Mouse (Mus musculus) midbrain, embryonic 12.5 days (tissue): ENCODE measurements at regions not wholly inside any gene's neighbourhood (a gene's known extent, or its start where the extent isn't known, plus 50 kb on each side); places are given as distances from the start of the nearest gene placed in this dataset.

Experiments used
- ATAC-seq: fragments of 200-750 bp; cut with Nextera tagmentation; 2 replicates; pipeline ENCODE4 v1.8.0; 2017; ENCODE audit warnings: low read depth, moderate TSS enrichment, moderate library complexity; ENCODE audit not compliant: low FRiP score
- H3K27ac ChIP-seq: fragments of 300-500 bp; sonication (generic); replicated peaks from 2 replicates; pipeline ENCODE4 v1.5.1; 2016; ENCODE audit warnings: mild to moderate bottlenecking
- H3K27me3 ChIP-seq: fragments of 300-500 bp; sonication (generic); 2 replicates; pipeline ENCODE4 v1.6.1; 2016; ENCODE audit warnings: mild to moderate bottlenecking
- H3K36me3 ChIP-seq: fragments of 300-500 bp; sonication (generic); 2 replicates; pipeline ENCODE4 v1.6.1; 2016
- H3K4me1 ChIP-seq: fragments of 300-500 bp; sonication (generic); 2 replicates; pipeline ENCODE4 v1.6.1; 2016
- H3K4me2 ChIP-seq: fragments of 300-500 bp; sonication (generic); replicated peaks from 2 replicates; pipeline ENCODE4 v1.6.1; 2016; ENCODE audit warnings: mild to moderate bottlenecking, moderate library complexity
- H3K4me3 ChIP-seq: fragments of 300-500 bp; sonication (generic); 2 replicates; pipeline ENCODE4 v1.5.1; 2016; ENCODE audit warnings: mild to moderate bottlenecking
- H3K9ac ChIP-seq: fragments of 300-500 bp; sonication (generic); replicated peaks from 2 replicates; pipeline ENCODE4 v1.6.1; 2016; ENCODE audit warnings: mild to moderate bottlenecking, moderate library complexity
- H3K9me3 ChIP-seq: fragments of 300-500 bp; sonication (generic); 2 replicates; pipeline ENCODE4 v1.6.1; 2016; ENCODE audit warnings: mild to moderate bottlenecking
- WGBS: fragments of 180-500 bp; shearing (Covaris S2); methylation state at CpG from one replicate; pipeline ENCODE4 v1.1.7; 2016; 5-methylcytosine and 5-hydroxymethylcytosine counted together

DNA sequence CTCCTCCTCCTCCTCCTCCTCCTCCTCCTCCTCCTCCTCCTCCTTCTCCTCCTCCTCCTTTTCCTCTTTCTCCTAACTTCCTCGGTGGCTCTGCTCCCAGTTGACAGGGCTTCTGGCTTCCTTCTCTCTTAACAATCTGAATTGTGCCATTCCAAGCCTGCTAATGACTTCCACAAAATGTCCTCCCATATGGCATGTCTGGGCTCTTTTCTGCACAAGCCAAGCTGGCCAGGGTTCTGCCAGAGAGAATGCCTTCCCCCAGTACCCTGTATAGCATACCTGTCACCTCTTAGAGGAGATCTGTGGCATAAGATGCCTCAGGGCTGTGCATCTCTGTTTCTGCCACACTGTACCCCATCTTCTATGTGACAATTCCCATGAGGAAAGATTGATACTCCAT is 70.0 kb upstream of the B3gat1 start:
- no peaks in the 10 kb centered on the region for H3K9me3 ChIP-seq
- H3K4me2 ChIP-seq: no peak overlapping the region
- WGBS: 67% methylated on average over 1 of the region's 1 CpGs
- no peaks in the 10 kb centered on the region for H3K36me3 ChIP-seq
- H3K27ac ChIP-seq: no peak overlapping the region
- H3K4me1 ChIP-seq: no peaks in the 10 kb centered on the region
- H3K27me3 ChIP-seq: no peaks in the 10 kb centered on the region
- ATAC-seq: no peak
- no peak overlapping the region for H3K4me3 ChIP-seq
- H3K9ac ChIP-seq: no peak overlapping the region

DNA sequence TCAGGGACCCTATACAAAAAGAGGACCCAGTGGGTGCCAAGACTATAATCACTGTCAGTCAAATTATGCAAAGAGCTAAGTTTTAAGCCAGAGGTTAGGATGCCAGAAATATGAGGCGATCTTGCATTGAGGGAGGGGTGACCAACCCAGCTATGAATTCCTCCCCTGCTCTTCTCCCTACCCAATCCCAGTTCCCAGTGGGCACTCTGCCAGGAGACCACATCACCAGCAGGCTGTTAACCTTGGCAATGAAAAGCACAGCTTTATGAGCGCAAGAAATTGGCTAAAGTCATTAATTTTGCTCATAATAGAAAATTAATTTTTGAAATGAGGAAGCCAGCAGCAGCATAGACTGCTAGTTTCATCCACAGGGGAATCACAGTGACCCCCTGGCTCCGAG is 65.7 kb upstream of the B3gat1 start:
- Histone ChIP-seq H3K9me3 (no peaks in the 10 kb centered on the region), H3K4me1 (no peaks in the 10 kb centered on the region), H3K4me2 (no peak overlapping the region), H3K27ac (no peak overlapping the region), H3K27me3 (no peaks in the 10 kb centered on the region), H3K36me3 (no peaks in the 10 kb centered on the region), H3K9ac (no peak overlapping the region), H3K4me3 (no peak overlapping the region)
- ATAC-seq: no peak
- WGBS: 86% methylated on average over 3 of the region's 3 CpGs

DNA sequence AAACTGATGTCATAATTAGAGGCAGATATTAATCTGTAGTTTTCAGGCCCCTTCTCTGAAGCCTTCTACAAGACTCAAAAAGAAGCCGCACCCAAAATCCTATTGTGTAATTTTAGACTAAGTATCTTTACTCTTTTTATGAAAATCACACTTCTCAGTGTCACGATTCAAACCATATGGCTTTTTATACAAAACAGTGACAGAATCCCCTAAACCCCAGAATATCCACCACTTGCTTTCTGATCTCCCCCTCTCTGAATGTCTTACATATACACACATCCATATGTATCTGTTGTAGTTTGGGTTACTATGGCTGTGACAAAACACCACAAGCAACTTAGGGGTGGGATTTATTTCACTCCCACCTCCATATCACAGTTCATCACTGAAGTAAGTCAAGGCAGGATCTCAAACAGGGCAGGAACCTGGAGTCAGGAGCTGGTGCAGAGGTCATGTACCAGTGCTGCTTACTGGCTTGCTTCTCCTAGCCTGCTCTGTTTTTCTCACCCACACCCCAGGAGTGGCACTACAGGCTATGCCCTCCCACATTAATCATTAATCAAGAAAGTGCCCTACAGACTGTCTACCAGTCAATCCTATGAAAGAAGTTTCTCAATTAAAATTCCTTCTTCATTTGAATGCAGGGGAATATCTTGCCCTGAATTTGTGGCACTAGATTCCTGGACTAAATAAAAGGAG is 59.3 kb upstream of the B3gat1 start:
- no peak overlapping the region for H3K4me2 ChIP-seq
- no peak overlapping the region for H3K4me3 ChIP-seq
- WGBS: 93% methylated on average over 2 of the region's 2 CpGs
- H3K4me1 ChIP-seq: peaks cover 4% of the 10 kb centered on the region; the same call in 1 of the 2 replicates
- no peak overlapping the region for H3K9ac ChIP-seq
- ATAC-seq: no peak
- H3K27ac ChIP-seq: no peak overlapping the region
- H3K36me3 ChIP-seq: no peaks in the 10 kb centered on the region
- no peaks in the 10 kb centered on the region for H3K27me3 ChIP-seq
- H3K9me3 ChIP-seq: no peaks in the 10 kb centered on the region

DNA sequence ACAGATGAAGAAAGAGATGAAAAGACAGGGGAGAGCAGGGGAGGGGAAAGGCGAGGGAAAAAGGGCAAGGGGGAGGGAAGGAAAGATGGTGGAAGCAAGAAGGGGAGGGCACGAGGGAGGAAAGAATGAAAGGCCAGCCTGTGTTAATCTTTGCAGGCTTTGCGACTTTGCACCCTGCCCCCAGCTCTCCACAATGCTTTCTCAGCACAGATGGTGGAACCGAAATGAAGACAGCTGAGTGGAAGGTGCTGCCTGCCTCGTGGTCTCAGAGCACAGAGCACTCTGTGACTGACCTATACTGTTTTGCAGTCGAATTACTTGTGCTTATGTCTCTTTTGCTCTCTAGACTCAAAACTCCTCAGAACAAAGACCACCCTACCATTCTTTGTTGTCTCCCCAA is 55.2 kb upstream of the B3gat1 start:
- no peak overlapping the region for H3K4me2 ChIP-seq
- H3K9ac ChIP-seq: no peak overlapping the region
- no peak overlapping the region for H3K27ac ChIP-seq
- H3K4me1 ChIP-seq: peaks cover 4% of the 10 kb centered on the region; the same call in 1 of the 2 replicates
- ATAC-seq: peak; percentile 71; the same call in 1 of the 2 replicates
- H3K27me3 ChIP-seq: no peaks in the 10 kb centered on the region
- no peak overlapping the region for H3K4me3 ChIP-seq
- no peaks in the 10 kb centered on the region for H3K36me3 ChIP-seq
- 14% methylated on average over 6 of the region's 6 CpGs for WGBS
- no peaks in the 10 kb centered on the region for H3K9me3 ChIP-seq

DNA sequence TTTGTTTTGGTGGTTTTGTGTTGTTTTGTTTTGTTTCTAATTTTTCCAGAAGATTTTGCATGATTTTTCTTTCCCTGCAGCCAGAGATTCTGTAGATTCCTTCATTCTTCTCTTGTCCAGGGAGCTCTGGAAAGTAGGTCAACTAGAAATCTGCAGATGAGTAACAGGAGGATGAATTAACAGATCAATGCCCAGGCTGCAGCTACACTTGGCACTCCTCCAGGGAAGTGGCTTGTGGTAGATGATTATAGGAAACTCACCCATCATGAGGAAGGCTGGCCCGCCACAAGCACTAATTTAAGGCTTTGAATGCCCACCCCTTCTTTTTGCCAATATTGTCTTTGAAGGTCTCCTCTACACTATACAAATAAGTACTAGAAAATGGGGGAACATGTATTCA is 52.0 kb upstream of the B3gat1 start:
- Histone ChIP-seq H3K9me3 (no peaks in the 10 kb centered on the region), H3K36me3 (no peaks in the 10 kb centered on the region), H3K4me1 (peaks cover 4% of the 10 kb centered on the region; the same call in 1 of the 2 replicates), H3K9ac (no peak overlapping the region), H3K27me3 (no peaks in the 10 kb centered on the region), H3K4me2 (no peak overlapping the region), H3K27ac (no peak overlapping the region), H3K4me3 (no peak overlapping the region)
- no peak for ATAC-seq
- 80% methylated on average over 1 of the region's 1 CpGs for WGBS
